In genomic region chr9:14622848-14623247, GRCm38 (mm10) we compare ENCODE assay signal across 22 mouse cellular contexts. TPM values are rescaled to one million over a fixed set of nuclear protein-coding genes. Genes with fewer than 3 reads are reported as not detected.
DNase-seq lines count a peak whose midpoint lies in the region; ATAC-seq and TF ChIP-seq lines count a peak whose summit lies in the region.
"Had no signal": no experiment of that assay in that cellular context is flagged by ENCODE, and none has a peak within 500 bp of the region (broad histone marks: within the 10 kb centered on the region; RNA-seq: fewer than 3 reads in every experiment).

No protein-coding gene starts in this region.

- H3K9ac ChIP-seq in heart, adult 2 months (ENCODE audit: low read depth, low read length) = no peak overlapping the region
- no peak overlapping the region for H3K9ac ChIP-seq in kidney, embryonic 15.5 days
- no peak overlapping the region for H3K9ac ChIP-seq in MEL (ENCODE audit: control insufficient read depth, low read depth, low read length, poor library complexity, severe bottlenecking)
- no peak overlapping the region for H3K9ac ChIP-seq in limb, embryonic 13.5 days
- H3K9ac ChIP-seq: heart, embryonic 12.5 days; hindbrain, embryonic 12.5 days had no signal

- no peak overlapping the region for H3K4me3 ChIP-seq in heart, adult 2 months
- no peak overlapping the region for H3K4me3 ChIP-seq in kidney, embryonic 15.5 days (replicated peaks)
- no peak overlapping the region for H3K4me3 ChIP-seq in MEL (ENCODE audit: control insufficient read depth in 1 of 2, insufficient read depth in 1 of 2, low read depth in 2 of 2, low read length in 2 of 2)
- no peak overlapping the region for H3K4me3 ChIP-seq in limb, embryonic 13.5 days
- H3K4me3 ChIP-seq: forebrain, embryonic 10.5 days; heart, embryonic 12.5 days; hindbrain, embryonic 12.5 days; layer of hippocampus, adult 2 months; midbrain, embryonic 10.5 days had no signal

- peaks cover 16% of the 10 kb centered on the region for H3K4me1 ChIP-seq in heart, adult 2 months (ENCODE audit: control insufficient read depth, insufficient read depth, low read length)
- peaks cover 29% of the 10 kb centered on the region for H3K4me1 ChIP-seq in kidney, embryonic 15.5 days
- peaks cover 8 to 17% of the 10 kb centered on the region in 2 experiments; a peak in 3 of 4 replicates for H3K4me1 ChIP-seq in MEL (ENCODE audit: control insufficient read depth in 1 of 2, insufficient read depth in 2 of 2, low read length in 2 of 2)
- peaks cover 30% of the 10 kb centered on the region for H3K4me1 ChIP-seq in limb, embryonic 13.5 days
- H3K4me1 ChIP-seq: hindbrain, embryonic 12.5 days had no signal

- no peak for TF ChIP-seq RAD21 in MEL (IDR thresholded peaks at IDR 0.05; ENCODE audit: low read depth, low read length)

- TF ChIP-seq CTCF in heart, adult 2 months (IDR thresholded peaks at IDR 0.05) = no peak
- no peak for TF ChIP-seq CTCF in MEL (IDR thresholded peaks at IDR 0.05 in 2 of 3, conservative IDR thresholded peaks at IDR 0.05 in 1 of 3; ENCODE audit: control insufficient read depth in 1 of 3, insufficient read depth in 1 of 3, low read depth in 2 of 3, low read length in 3 of 3, poor library complexity in 1 of 3, severe bottlenecking in 1 of 3)

- intact Hi-C loops in heart, adult 2 months (cut with DNase I) = no loop called here

- H3K79me2 ChIP-seq in heart, adult 2 months (replicated peaks; ENCODE audit: control insufficient read depth, insufficient read depth, low read length) = no peaks in the 10 kb centered on the region
- H3K79me2 ChIP-seq in MEL (ENCODE audit: control insufficient read depth, insufficient read depth, low read length, poor library complexity) = no peaks in the 10 kb centered on the region

- H3K36me3 ChIP-seq in heart, adult 2 months (ENCODE audit: control insufficient read depth, insufficient read depth, low read length) = peaks cover 6% of the 10 kb centered on the region
- no peaks in the 10 kb centered on the region for H3K36me3 ChIP-seq in kidney, embryonic 15.5 days
- peaks cover 0 to 11% of the 10 kb centered on the region in 2 experiments; a peak in 2 of 4 replicates for H3K36me3 ChIP-seq in MEL (ENCODE audit: control insufficient read depth in 1 of 2, insufficient read depth in 2 of 2, low read length in 2 of 2)
- H3K36me3 ChIP-seq in limb, embryonic 13.5 days = no peaks in the 10 kb centered on the region
- H3K36me3 ChIP-seq: forebrain, embryonic 10.5 days; heart, embryonic 12.5 days; hindbrain, embryonic 12.5 days; midbrain, embryonic 10.5 days had no signal

- H3K4me2 ChIP-seq in kidney, embryonic 15.5 days = no peak overlapping the region
- H3K4me2 ChIP-seq in limb, embryonic 13.5 days (replicated peaks) = 0 out of 2 replicates have a peak overlapping the region, but pooled peaks have one; percentile 19
- H3K4me2 ChIP-seq: heart, embryonic 12.5 days; hindbrain, embryonic 12.5 days had no signal

- 41% methylated on average over 3 of the region's 3 CpGs for WGBS in heart, adult 2 months
- WGBS in kidney, embryonic 15.5 days = 27% methylated on average over 3 of the region's 3 CpGs
- WGBS in limb, embryonic 13.5 days = 38% methylated on average over 3 of the region's 3 CpGs

- DNase-seq in heart, adult 2 months = no peak
- DNase-seq in heart, adult 9 months (ENCODE audit: low spot score in 2 of 2) = no peak
- no peak for DNase-seq in kidney, postnatal 14 days
- DNase-seq in MEL (ENCODE audit: low read depth, low spot score) = peak; percentile 43
- DNase-seq in layer of hippocampus, adult 9-10 months (ENCODE audit: low spot score) = no peak
- DNase-seq: adrenal gland, postnatal 10 days; cerebellum, adult 2 months; cerebellum, postnatal 25 days; kidney, adult 9 months; lung, postnatal 10 days; right cerebral cortex, adult 18-20 months; right cerebral cortex, postnatal 4 days; thymus, adult 18-20 months; thymus, postnatal 36 days had no signal

- TF ChIP-seq EP300 in heart, adult 2 months (IDR thresholded peaks at IDR 0.05; ENCODE audit: insufficient read depth, low read depth, low read length) = no peak
- no peak for TF ChIP-seq EP300 in MEL (IDR thresholded peaks at IDR 0.05; ENCODE audit: low read depth in 1 of 2, low read length in 2 of 2)

- H3K27me3 ChIP-seq in heart, adult 2 months (ENCODE audit: control insufficient read depth, insufficient read depth, low read length) = no peaks in the 10 kb centered on the region
- no peaks in the 10 kb centered on the region for H3K27me3 ChIP-seq in kidney, embryonic 15.5 days
- H3K27me3 ChIP-seq in MEL (ENCODE audit: control insufficient read depth in 1 of 2, insufficient read depth in 2 of 2, low read length in 2 of 2) = peaks cover 2 to 12% of the 10 kb centered on the region in 2 experiments; a peak in 3 of 4 replicates
- no peaks in the 10 kb centered on the region for H3K27me3 ChIP-seq in limb, embryonic 13.5 days
- H3K27me3 ChIP-seq: heart, embryonic 12.5 days; hindbrain, embryonic 12.5 days had no signal

- no peaks in the 10 kb centered on the region for H3K9me3 ChIP-seq in kidney, embryonic 15.5 days (replicated peaks)
- no peaks in the 10 kb centered on the region for H3K9me3 ChIP-seq in MEL (replicated peaks; ENCODE audit: insufficient read depth, low read length)
- H3K9me3 ChIP-seq in limb, embryonic 13.5 days = no peaks in the 10 kb centered on the region
- H3K9me3 ChIP-seq: forebrain, embryonic 10.5 days; heart, embryonic 12.5 days; hindbrain, embryonic 12.5 days; midbrain, embryonic 10.5 days had no signal

- ATAC-seq in kidney, embryonic 15.5 days (replicated peaks; ENCODE audit: low FRiP score) = 0 out of 2 replicates have a peak, but pooled peaks have one; percentile 29
- 0 out of 2 replicates have a peak, but pooled peaks have one; percentile 42 for ATAC-seq in limb, embryonic 13.5 days (ENCODE audit: low FRiP score, low read depth)
- ATAC-seq: midbrain, embryonic 16.5 days had no signal

- TF ChIP-seq POLR2A in heart, adult 2 months (IDR thresholded peaks at IDR 0.05; ENCODE audit: insufficient read depth, low read depth, low read length) = no peak
- no peak for TF ChIP-seq POLR2A in MEL (IDR thresholded peaks at IDR 0.05; ENCODE audit: control insufficient read depth in 1 of 2, insufficient read depth in 1 of 2, low read depth in 1 of 2, low read length in 2 of 2, poor library complexity in 1 of 2)

- H3K27ac ChIP-seq in heart, adult 2 months = peak overlapping the region; percentile 43
- no peak overlapping the region for H3K27ac ChIP-seq in kidney, embryonic 15.5 days
- H3K27ac ChIP-seq in MEL (ENCODE audit: control insufficient read depth, low read depth, low read length) = no peak overlapping the region
- no peak overlapping the region for H3K27ac ChIP-seq in limb, embryonic 13.5 days
- H3K27ac ChIP-seq: forebrain, embryonic 10.5 days; hindbrain, embryonic 12.5 days; layer of hippocampus, adult 2 months; midbrain, embryonic 10.5 days had no signal

TF ChIP-seq in MEL, 35 proteins besides CTCF, POLR2A, EP300 and RAD21:
- TF ChIP-seq ETS1 (IDR thresholded peaks at IDR 0.05; ENCODE audit: low read depth, low read length) = peak; percentile 23; the same call in 1 of the 2 replicates
- no peak for TF ChIP-seq ZC3H11A (IDR thresholded peaks at IDR 0.05; ENCODE audit: low read depth, low read length)
- no peak for TF ChIP-seq NRF1 (IDR thresholded peaks at IDR 0.05; ENCODE audit: insufficient read depth, low read depth, low read length, poor library complexity, severe bottlenecking)
- no peak for TF ChIP-seq GABPA (IDR thresholded peaks at IDR 0.05; ENCODE audit: low read depth, low read length)
- no peak for TF ChIP-seq ZMIZ1 (IDR thresholded peaks at IDR 0.05; ENCODE audit: low read depth, low read length)

RNA-seq across cellular contexts. Expression of gene Amotl1, which starts 22.0 kb away (rescaled TPM):
- total RNA-seq in heart, adult 2 months (2021) = 10 to 100 TPM; 58.3 to 59.5 TPM
- 27.4 and 41.1 TPM in 2 replicates for polyA plus RNA-seq in heart, adult 2 months (2012; rRNA removed)
- 20.4 and 23.3 TPM in 2 replicates for polyA plus RNA-seq in kidney, embryonic 15.5 days (2015; fragmentation: Nextera tagmentation; extraction: Ambion mirVana)
- 9.1 and 9.3 TPM in 2 replicates for total RNA-seq in MEL (2012; rRNA removed)
- polyA plus RNA-seq in MEL (2012; ENCODE audit: insufficient read depth in 1 of 2, insufficient read length in 2 of 2, low read depth in 1 of 2, low replicate concordance in 2 of 2, missing spikeins in 1 of 2) = 1 to 10 TPM in 1 of 2 experiments, not detected in 1; 7.4 TPM
- 33.3 and 35.3 TPM in 2 replicates for polyA plus RNA-seq in limb, embryonic 13.5 days (2015; fragmentation: Nextera tagmentation; extraction: Ambion mirVana)
